8 mouse cellular contexts compared by ENCODE assay signal in genomic region chr10:60278006-60278399, GRCm38 (mm10). TPM values are rescaled to one million over a fixed set of nuclear protein-coding genes. Genes with fewer than 3 reads are reported as not detected.
DNase-seq lines count a peak whose midpoint lies in the region; ATAC-seq and TF ChIP-seq lines count a peak whose summit lies in the region.

No protein-coding gene starts in this region.

- peak overlapping the region; percentile 99 for H3K27ac ChIP-seq in heart, embryonic 10.5 days
- H3K27ac ChIP-seq in CH12.LX (ENCODE audit: insufficient read depth, low read depth) = peak overlapping the region; percentile 57
- H3K27ac ChIP-seq in forebrain, embryonic 13.5 days = peak overlapping the region; percentile 82
- peak overlapping the region; percentile 82 for H3K27ac ChIP-seq in liver, embryonic 15.5 days (replicated peaks)

- intact Hi-C loops in heart, postnatal 14 days (cut with DNase I) = no loop called here

- H3K27me3 ChIP-seq in heart, embryonic 10.5 days (ENCODE audit: insufficient read depth, poor library complexity, severe bottlenecking) = no peaks in the 10 kb centered on the region
- no peaks in the 10 kb centered on the region for H3K27me3 ChIP-seq in CH12.LX (replicated peaks)
- no peaks in the 10 kb centered on the region for H3K27me3 ChIP-seq in forebrain, embryonic 13.5 days
- no peaks in the 10 kb centered on the region for H3K27me3 ChIP-seq in liver, embryonic 15.5 days

- H3K36me3 ChIP-seq in heart, embryonic 10.5 days = peaks cover 4% of the 10 kb centered on the region; the same call in 1 of the 2 replicates
- H3K36me3 ChIP-seq in CH12.LX (replicated peaks in 1 of 2; ENCODE audit: control insufficient read depth in 1 of 2, insufficient read depth in 1 of 2, low read length in 1 of 2) = peaks cover 0 to 12% of the 10 kb centered on the region in 2 experiments
- H3K36me3 ChIP-seq in forebrain, embryonic 13.5 days (ENCODE audit: poor library complexity, severe bottlenecking) = no peaks in the 10 kb centered on the region
- 0 out of 2 replicates have a peak, but pooled peaks cover 6% of the 10 kb centered on the region for H3K36me3 ChIP-seq in liver, embryonic 15.5 days (replicated peaks)

- TF ChIP-seq POLR2A in CH12.LX (IDR thresholded peaks at IDR 0.05; ENCODE audit: low read depth, low read length) = no peak

- ATAC-seq in forebrain, embryonic 13.5 days = no peak
- peak; percentile 55 for ATAC-seq in liver, embryonic 15.5 days (ENCODE audit: insufficient read depth)
- no peak for ATAC-seq in monocyte, adult 5-6 weeks (replicated peaks; ENCODE audit: insufficient number of reproducible peaks, low FRiP score, low TSS enrichment, poor library complexity, severe bottlenecking)

- peak overlapping the region; percentile 85 for H3K4me3 ChIP-seq in heart, embryonic 10.5 days
- peak overlapping the region; percentile 86 to 100 (median 93) for H3K4me3 ChIP-seq in CH12.LX (replicated peaks in 1 of 3; ENCODE audit: low read depth in 2 of 3, low read length in 2 of 3, poor library complexity in 1 of 3)
- peak overlapping the region; percentile 74 for H3K4me3 ChIP-seq in forebrain, embryonic 13.5 days
- H3K4me3 ChIP-seq in liver, embryonic 15.5 days (replicated peaks) = peak overlapping the region; percentile 69

- no peaks in the 10 kb centered on the region for H3K9me3 ChIP-seq in heart, embryonic 10.5 days
- H3K9me3 ChIP-seq in CH12.LX (replicated peaks; ENCODE audit: low read length) = no peaks in the 10 kb centered on the region
- no peaks in the 10 kb centered on the region for H3K9me3 ChIP-seq in forebrain, embryonic 13.5 days (replicated peaks)
- H3K9me3 ChIP-seq in liver, embryonic 15.5 days (replicated peaks) = no peaks in the 10 kb centered on the region

- TF ChIP-seq EP300 in CH12.LX (IDR thresholded peaks at IDR 0.05; ENCODE audit: low read length) = no peak

- in situ Hi-C loops in CH12.LX (cut with MboI; ENCODE audit: low pct_ligation_motif_present, low pct_unique_long_range_greater_than_20kb, low sequenced_read_pairs) = no loop called here

- dilution Hi-C loops in CH12.LX (cut with MboI; ENCODE audit: extremely low pct_ligation_motif_present, extremely low pct_unique_long_range_greater_than_20kb, low sequenced_read_pairs) = no loop called here

- H3K4me2 ChIP-seq in CH12.LX (ENCODE audit: insufficient read depth, low read depth, poor library complexity, severe bottlenecking) = peak overlapping the region; percentile 74
- H3K4me2 ChIP-seq in forebrain, embryonic 13.5 days = peak overlapping the region; percentile 85
- H3K4me2 ChIP-seq in liver, embryonic 15.5 days = peak overlapping the region; percentile 74

- TF ChIP-seq CTCF in CH12.LX (conservative IDR thresholded peaks at IDR 0.05 in 1 of 2, IDR thresholded peaks at IDR 0.05 in 1 of 2; ENCODE audit: low read depth in 2 of 2, low read length in 2 of 2) = no peak

- 9% methylated on average over 13 of the region's 13 CpGs for WGBS in heart, embryonic 10.5 days
- 9% methylated on average over 13 of the region's 13 CpGs for WGBS in forebrain, embryonic 13.5 days
- 10% methylated on average over 13 of the region's 13 CpGs for WGBS in liver, embryonic 15.5 days (ENCODE audit: insufficient replicate concordance)

- no peak for DNase-seq in heart, embryonic 10.5 days (ENCODE audit: low spot score)
- no peak for DNase-seq in heart, postnatal 14 days
- DNase-seq in CH12.LX (ENCODE audit: extremely low read depth) = no peak
- no peak for DNase-seq in thymus, adult 18-20 months
- DNase-seq in urinary bladder, postnatal 25 days (ENCODE audit: low spot score) = no peak

- H3K4me1 ChIP-seq in heart, embryonic 10.5 days = peaks cover 39% of the 10 kb centered on the region
- peaks cover 16 to 55% of the 10 kb centered on the region in 2 experiments for H3K4me1 ChIP-seq in CH12.LX (ENCODE audit: control insufficient read depth in 1 of 2, insufficient read depth in 2 of 2)
- peaks cover 51% of the 10 kb centered on the region for H3K4me1 ChIP-seq in forebrain, embryonic 13.5 days
- H3K4me1 ChIP-seq in liver, embryonic 15.5 days (replicated peaks) = peaks cover 66% of the 10 kb centered on the region

- no peak for TF ChIP-seq RAD21 in CH12.LX (IDR thresholded peaks at IDR 0.05; ENCODE audit: low read depth, low read length)

- peaks cover 55% of the 10 kb centered on the region for H3K79me2 ChIP-seq in CH12.LX (replicated peaks; ENCODE audit: control insufficient read depth, extremely low read depth, insufficient read depth, poor library complexity, severe bottlenecking)

- H3K9ac ChIP-seq in CH12.LX (ENCODE audit: insufficient read depth, low read depth) = peak overlapping the region; percentile 67
- peak overlapping the region; percentile 89 for H3K9ac ChIP-seq in forebrain, embryonic 13.5 days
- H3K9ac ChIP-seq in liver, embryonic 15.5 days = peak overlapping the region; percentile 73

TF ChIP-seq in CH12.LX, 34 proteins besides CTCF, POLR2A, EP300 and RAD21:
- TF ChIP-seq ZKSCAN1 (IDR thresholded peaks at IDR 0.05; ENCODE audit: borderline replicate concordance, low read depth, low read length) = peak; percentile 79
- TF ChIP-seq SMC3 (IDR thresholded peaks at IDR 0.05; ENCODE audit: low read depth, low read length) = no peak
- 0 out of 2 replicates have a peak, but pooled peaks have one; percentile 5 for TF ChIP-seq CHD1 (IDR thresholded peaks at IDR 0.05; ENCODE audit: low read depth, low read length)

RNA-seq across cellular contexts. Expression of gene Psap, which starts 0.6 kb away (rescaled TPM):
- 74.3 and 75.2 TPM in 2 replicates for polyA plus RNA-seq in heart, embryonic 10.5 days (2016; fragmentation: Nextera tagmentation; extraction: Ambion mirVana)
- total RNA-seq in heart, postnatal 14 days (2021) = 100 to 1,000 TPM; 904 to 976 TPM
- total RNA-seq in CH12.LX (2012; rRNA removed) (300 and 318 TPM in 2 replicates), CH12.LX (2014; rRNA removed) (223 and 251 TPM in 2 replicates)
- 465 and 470 TPM in 2 replicates for polyA plus RNA-seq in CH12.LX (2012; ENCODE audit: insufficient read length, low read depth)
- 92.2 and 131 TPM in 2 replicates for polyA plus RNA-seq in forebrain, embryonic 13.5 days (2015; fragmentation: Nextera tagmentation; extraction: Ambion mirVana)
- 73.5 and 76.0 TPM in 2 replicates for polyA plus RNA-seq in liver, embryonic 15.5 days (2015; fragmentation: Nextera tagmentation; extraction: Ambion mirVana)
- 1,204 to 1,488 TPM (median 1,482 TPM) in 3 replicates for total RNA-seq in monocyte, adult 5-6 weeks (2017)

RNA-seq across cellular contexts. Expression of gene Chst3, which starts 58.9 kb away (rescaled TPM):
- 0.51 and 0.89 TPM in 2 replicates for polyA plus RNA-seq in heart, embryonic 10.5 days (2016; fragmentation: Nextera tagmentation; extraction: Ambion mirVana)
- total RNA-seq in heart, postnatal 14 days (2021) = 1 to 10 TPM; 1.2 to 1.4 TPM
- total RNA-seq in CH12.LX (2012; rRNA removed) (4.4 and 5.2 TPM in 2 replicates), CH12.LX (2014; rRNA removed) (7.4 and 7.5 TPM in 2 replicates)
- polyA plus RNA-seq in CH12.LX (2012; ENCODE audit: insufficient read length, low read depth) = 11.0 and 12.2 TPM in 2 replicates
- 2.1 TPM in 2 replicates for polyA plus RNA-seq in forebrain, embryonic 13.5 days (2015; fragmentation: Nextera tagmentation; extraction: Ambion mirVana)
- 0.14 and 0.29 TPM in 2 replicates for polyA plus RNA-seq in liver, embryonic 15.5 days (2015; fragmentation: Nextera tagmentation; extraction: Ambion mirVana)
- 6.9 to 10.5 TPM (median 8.1 TPM) in 3 replicates for total RNA-seq in monocyte, adult 5-6 weeks (2017)
